Mouse (Mus musculus): Measurements from ENCODE around the gene Klf1. TPM values are rescaled to one million over a fixed set of nuclear protein-coding genes. Genes with fewer than 3 reads are reported as not detected.

Gene Klf1
- total RNA-seq, 2 experiments from 2014 or later, result 0.17 to 0.22 TPM

Small RNA genes lying within 50 kb of the gene (microRNA-seq; reads per million reads assigned to microRNA genes)
- 0 reads per million in 2 experiments for gene Gm24197
- 3.5 to 3.6 reads per million in 2 experiments for gene Mir7069

Other genes with a start within 250 kb of the Klf1 start
- gene Ier2, start 239.1 kb upstream of the Klf1 start, total RNA-seq (2021), result 10 to 100 TPM; 30.8 to 31.4 TPM
- 10 to 100 TPM; 40.3 to 40.6 TPM for gene Trmt1, start 215.6 kb upstream of the Klf1 start, total RNA-seq (2021)
- 10 to 100 TPM; 50.2 TPM for gene Nacc1, start 214.1 kb upstream of the Klf1 start, total RNA-seq (2021)
- gene Lyl1, start 200.5 kb upstream of the Klf1 start, total RNA-seq (2021), result 1 to 10 TPM; 8.4 to 9.1 TPM
- under 1 TPM; 0.50 to 0.89 TPM for gene G430095P16Rik, start 178.9 kb upstream of the Klf1 start, total RNA-seq (2021)
- gene Nfix, start 101.6 kb upstream of the Klf1 start, total RNA-seq (2021), result 100 to 1,000 TPM; 256 to 266 TPM
- gene Dand5, start 79.1 kb upstream of the Klf1 start, total RNA-seq (2021), result 1 to 10 TPM; 3.1 to 3.8 TPM
- 10 to 100 TPM; 23.7 to 25.0 TPM for gene Gadd45gip1, start 70.4 kb upstream of the Klf1 start, total RNA-seq (2021)
- 10 to 100 TPM; 77.8 to 88.5 TPM for gene Rad23a, start 61.3 kb upstream of the Klf1 start, total RNA-seq (2021)
- 100 to 1,000 TPM; 275 to 333 TPM for gene Calr, start 55.0 kb upstream of the Klf1 start, total RNA-seq (2021)
- gene Farsa, start 44.9 kb upstream of the Klf1 start, total RNA-seq (2021), result 10 to 100 TPM; 31.7 to 32.5 TPM
- gene Syce2, start 29.8 kb upstream of the Klf1 start, total RNA-seq (2021), result 1 to 10 TPM; 6.9 TPM
- gene Gcdh, start 8.0 kb upstream of the Klf1 start, total RNA-seq (2021), result 10 to 100 TPM; 31.7 to 32.8 TPM
- 1 to 10 TPM; 6.4 to 7.3 TPM for gene Dnase2a, start 6.6 kb downstream of the Klf1 start, total RNA-seq (2021)
- under 1 TPM in 1 of 2 experiments, not detected in 1; 0.07 TPM for gene Mast1, start 35.4 kb downstream of the Klf1 start, total RNA-seq (2021)
- gene Rtbdn, start 45.1 kb downstream of the Klf1 start, total RNA-seq (2021), result not detected
- 1 to 10 TPM in 1 of 2 experiments, not detected in 1; 1.6 TPM for gene Gm49661, start 67.5 kb downstream of the Klf1 start, total RNA-seq (2021)
- gene Prdx2, start 67.7 kb downstream of the Klf1 start, total RNA-seq (2021), result 100 to 1,000 TPM; 689 to 769 TPM
- 10 to 100 TPM; 53.4 to 55.4 TPM for gene Rnaseh2a, start 67.8 kb downstream of the Klf1 start, total RNA-seq (2021)
- 10 to 100 TPM; 12.6 to 12.7 TPM for gene Junb, start 76.8 kb downstream of the Klf1 start, total RNA-seq (2021)
- gene Hook2, start 88.7 kb downstream of the Klf1 start, total RNA-seq (2021), result 1 to 10 TPM; 1.8 to 2.3 TPM
- gene Best2, start 112.6 kb downstream of the Klf1 start, total RNA-seq (2021), result not detected
- gene Asna1, start 123.4 kb downstream of the Klf1 start, total RNA-seq (2021), result 10 to 100 TPM; 78.6 to 79.7 TPM
- gene Trir, start 124.9 kb downstream of the Klf1 start, total RNA-seq (2021), result 100 to 1,000 TPM; 117 to 120 TPM
- 10 to 100 TPM; 32.2 to 39.6 TPM for gene Tnpo2, start 135.0 kb downstream of the Klf1 start, total RNA-seq (2021)
- 10 to 100 TPM; 12.6 to 13.0 TPM for gene Fbxw9, start 158.1 kb downstream of the Klf1 start, total RNA-seq (2021)
- not detected for gene Gm5741, start 166.1 kb downstream of the Klf1 start, total RNA-seq (2021)
- 10 to 100 TPM; 28.0 to 29.5 TPM for gene Dhps, start 169.8 kb downstream of the Klf1 start, total RNA-seq (2021)
- gene Wdr83os, start 178.8 kb downstream of the Klf1 start, total RNA-seq (2021), result 10 to 100 TPM; 48.5 to 51.6 TPM
- gene Wdr83, start 179.4 kb downstream of the Klf1 start, total RNA-seq (2021), result 10 to 100 TPM; 27.4 to 27.7 TPM
- 10 to 100 TPM; 32.5 to 34.6 TPM for gene Man2b1, start 181.3 kb downstream of the Klf1 start, total RNA-seq (2021)
- gene Zfp791, start 221.2 kb downstream of the Klf1 start, total RNA-seq (2021), result 1 to 10 TPM; 2.5 to 2.8 TPM
- not detected for gene Cks1brt, start 250.0 kb downstream of the Klf1 start, total RNA-seq (2021)